In the genomic region with DNA sequence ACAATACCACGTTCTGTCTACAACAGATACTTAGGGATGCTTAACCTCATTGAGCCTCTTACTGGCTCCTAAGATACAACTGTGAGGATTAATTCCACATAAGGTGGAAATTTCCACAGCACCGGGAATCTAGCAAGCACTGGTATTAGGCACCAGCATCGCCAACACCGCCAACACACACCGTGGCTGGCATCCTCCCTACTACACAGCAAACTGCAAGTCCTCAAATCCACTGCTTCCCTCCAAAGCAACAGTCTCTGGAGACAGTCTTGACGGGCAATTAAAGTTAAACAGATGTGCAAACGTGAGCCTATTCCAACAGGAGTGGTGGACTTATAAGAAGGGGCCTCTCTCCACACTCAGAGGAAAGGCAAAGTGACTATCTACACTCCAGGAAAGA, we compare ENCODE assay signal across 33 mouse cellular contexts. TPM values are rescaled to one million over a fixed set of nuclear protein-coding genes. Genes with fewer than 3 reads are reported as not detected.
DNase-seq lines count a peak whose midpoint lies in the region; ATAC-seq and TF ChIP-seq lines count a peak whose summit lies in the region.
"Had no signal": no experiment of that assay in that cellular context is flagged by ENCODE, and none has a peak within 500 bp of the region (broad histone marks: within the 10 kb centered on the region; RNA-seq: fewer than 3 reads in every experiment).

No protein-coding gene starts in this region.

- peaks cover 12% of the 10 kb centered on the region; the same call in 1 of the 2 replicates for H3K4me1 ChIP-seq in embryonic facial prominence, embryonic 14.5 days (ENCODE audit: control insufficient read depth, insufficient read depth, low read length)
- peaks cover 33% of the 10 kb centered on the region for H3K4me1 ChIP-seq in limb, embryonic 14.5 days (ENCODE audit: control insufficient read depth, insufficient read depth, low read length)

- 60% methylated on average over 7 of the region's 7 CpGs for WGBS in embryonic facial prominence, embryonic 14.5 days
- 42% methylated on average over 7 of the region's 7 CpGs for WGBS in limb, embryonic 14.5 days

- no peak overlapping the region for H3K4me2 ChIP-seq in embryonic facial prominence, embryonic 14.5 days (ENCODE audit: low read depth, low read length)
- H3K4me2 ChIP-seq in limb, embryonic 14.5 days (replicated peaks; ENCODE audit: low read depth, low read length, severe bottlenecking) = no peak overlapping the region
- H3K4me2 ChIP-seq: hindbrain, embryonic 12.5 days; lung, embryonic 14.5 days; neural tube, embryonic 15.5 days had no signal

- no peak for ATAC-seq in embryonic facial prominence, embryonic 14.5 days (ENCODE audit: low read depth)
- ATAC-seq in limb, embryonic 14.5 days (ENCODE audit: low FRiP score, low read depth) = no peak
- ATAC-seq: forebrain, embryonic 16.5 days; intestine, postnatal 0 days had no signal

- TF ChIP-seq POLR2A in limb, embryonic 14.5 days (IDR thresholded peaks at IDR 0.05; ENCODE audit: borderline replicate concordance, extremely low read depth, insufficient read depth, insufficient read length) = no peak

- TF ChIP-seq CTCF in gastrocnemius, adult 2 months (IDR thresholded peaks at IDR 0.05) = no peak

- no peak for DNase-seq in gastrocnemius, adult 2 months
- DNase-seq in gastrocnemius, postnatal 10 days = no peak
- peak; percentile 60 for DNase-seq in NIH3T3 (ENCODE audit: low read depth)
- DNase-seq in embryonic facial prominence, embryonic 14.5 days (ENCODE audit: low spot score) = no peak
- peak; percentile 38 for DNase-seq in limb, embryonic 14.5 days (ENCODE audit: low spot score)
- DNase-seq in spleen, postnatal 4 days (ENCODE audit: low spot score in 2 of 2) = no peak
- DNase-seq in adrenal gland, adult 8-10 months = no peak
- no peak for DNase-seq in heart, postnatal 36 days
- DNase-seq: adrenal gland, postnatal 25 days; cerebellum, adult 18-20 months; cerebellum, postnatal 10 days; gastrocnemius, postnatal 36 days; heart, adult 18-20 months; heart, postnatal 14 days; kidney, adult 9 months; kidney, postnatal 25 days; layer of hippocampus, postnatal 36 days; liver; lung, embryonic 14.5 days; lung, postnatal 14 days; midbrain, embryonic 14.5 days; spleen, adult 18-20 months; thymus, adult 18-20 months; thymus, postnatal 25 days had no signal

- H3K9me3 ChIP-seq in embryonic facial prominence, embryonic 14.5 days (ENCODE audit: control insufficient read depth, low read length) = no peaks in the 10 kb centered on the region
- H3K9me3 ChIP-seq in limb, embryonic 14.5 days (ENCODE audit: control insufficient read depth, low read length) = no peaks in the 10 kb centered on the region
- H3K9me3 ChIP-seq: G1E; hindbrain, embryonic 12.5 days; neural tube, embryonic 15.5 days had no signal

- no peak overlapping the region for H3K4me3 ChIP-seq in gastrocnemius, adult 2 months
- H3K4me3 ChIP-seq in embryonic facial prominence, embryonic 14.5 days (ENCODE audit: low read depth, low read length) = no peak overlapping the region
- no peak overlapping the region for H3K4me3 ChIP-seq in limb, embryonic 14.5 days (replicated peaks; ENCODE audit: low read length)
- H3K4me3 ChIP-seq: hindbrain, embryonic 12.5 days; neural tube, embryonic 15.5 days had no signal

- no peak overlapping the region for H3K9ac ChIP-seq in embryonic facial prominence, embryonic 14.5 days (ENCODE audit: low read depth, low read length)
- H3K9ac ChIP-seq in limb, embryonic 14.5 days (ENCODE audit: low read depth, low read length, severe bottlenecking) = peak overlapping the region; percentile 3; the same call in 1 of the 2 replicates
- H3K9ac ChIP-seq: hindbrain, embryonic 12.5 days; liver, embryonic 14.5 days; lung, embryonic 14.5 days; neural tube, embryonic 15.5 days had no signal

- H3K36me3 ChIP-seq in embryonic facial prominence, embryonic 14.5 days (ENCODE audit: control insufficient read depth, insufficient read depth, low read length) = peaks cover 14% of the 10 kb centered on the region
- peaks cover 14% of the 10 kb centered on the region for H3K36me3 ChIP-seq in limb, embryonic 14.5 days (ENCODE audit: control insufficient read depth, insufficient read depth, low read length)

- H3K27ac ChIP-seq in gastrocnemius, adult 2 months = 0 out of 2 replicates have a peak overlapping the region, but pooled peaks have one; percentile 3
- 0 out of 2 replicates have a peak overlapping the region, but pooled peaks have one; percentile 8 for H3K27ac ChIP-seq in embryonic facial prominence, embryonic 14.5 days (replicated peaks; ENCODE audit: low read depth, low read length)
- H3K27ac ChIP-seq in limb, embryonic 14.5 days (replicated peaks; ENCODE audit: low read depth, low read length) = peak overlapping the region; percentile 61
- H3K27ac ChIP-seq: hindbrain, embryonic 12.5 days; hindbrain, postnatal 0 days; liver, embryonic 14.5 days; neural tube, embryonic 15.5 days; stomach, postnatal 0 days had no signal

- no peaks in the 10 kb centered on the region for H3K27me3 ChIP-seq in embryonic facial prominence, embryonic 14.5 days (replicated peaks; ENCODE audit: control insufficient read depth, insufficient read depth, low read length)
- H3K27me3 ChIP-seq in limb, embryonic 14.5 days (ENCODE audit: control insufficient read depth, insufficient read depth, low read length) = no peaks in the 10 kb centered on the region

- intact Hi-C loops in gastrocnemius, adult 2 months (cut with DNase I) = no loop called here
- intact Hi-C loops in heart, postnatal 36 days (cut with DNase I) = no loop called here

RNA-seq across cellular contexts. Expression of gene Iscu, which starts 8.7 kb away (rescaled TPM):
- 100 to 1,000 TPM; 142 to 160 TPM for total RNA-seq in gastrocnemius, adult 2 months (2021)
- 10 to 100 TPM; 76.8 to 89.1 TPM for total RNA-seq in gastrocnemius, postnatal 10 days (2021)
- polyA plus RNA-seq in embryonic facial prominence, embryonic 14.5 days (2014; fragmentation: Nextera tagmentation; extraction: Ambion mirVana) = 103 and 107 TPM in 2 replicates
- 80.8 and 85.4 TPM in 2 replicates for polyA plus RNA-seq in limb, embryonic 14.5 days (2012; rRNA removed)
- 102 and 106 TPM in 2 replicates for polyA plus RNA-seq in limb, embryonic 14.5 days (2014; fragmentation: Nextera tagmentation; extraction: Ambion mirVana)
- total RNA-seq in adrenal gland, adult 8-10 months (2022) = 1,000 to 10,000 TPM in 2 of 4 experiments, 100 to 1,000 TPM in 2; 572 to 1,204 (median 919) TPM
- 100 to 1,000 TPM; 164 to 172 TPM for total RNA-seq in heart, postnatal 36 days (2021)

RNA-seq across cellular contexts. Expression of gene Sart3, which starts 8.9 kb away (rescaled TPM):
- total RNA-seq in gastrocnemius, adult 2 months (2021) = 1 to 10 TPM; 8.0 to 9.2 TPM
- total RNA-seq in gastrocnemius, postnatal 10 days (2021) = 10 to 100 TPM in 1 of 2 experiments, 1 to 10 TPM in 1; 9.5 to 10.2 TPM
- polyA plus RNA-seq in embryonic facial prominence, embryonic 14.5 days (2014; fragmentation: Nextera tagmentation; extraction: Ambion mirVana) = 37.2 and 39.3 TPM in 2 replicates
- polyA plus RNA-seq in limb, embryonic 14.5 days (2012; rRNA removed) = 56.8 and 57.3 TPM in 2 replicates
- polyA plus RNA-seq in limb, embryonic 14.5 days (2014; fragmentation: Nextera tagmentation; extraction: Ambion mirVana) = 41.7 and 45.8 TPM in 2 replicates
- total RNA-seq in adrenal gland, adult 8-10 months (2022) = 10 to 100 TPM; 29.5 to 47.4 (median 40.1) TPM
- total RNA-seq in heart, postnatal 36 days (2021) = 10 to 100 TPM; 12.4 to 16.6 TPM

RNA-seq across cellular contexts. Expression of gene Tmem119, which starts 19.1 kb away (rescaled TPM):
- 1 to 10 TPM in 1 of 2 experiments, under 1 TPM in 1; 0.46 to 2.4 TPM for total RNA-seq in gastrocnemius, adult 2 months (2021)
- 10 to 100 TPM; 13.0 to 23.1 TPM for total RNA-seq in gastrocnemius, postnatal 10 days (2021)
- 94.4 and 109 TPM in 2 replicates for polyA plus RNA-seq in embryonic facial prominence, embryonic 14.5 days (2014; fragmentation: Nextera tagmentation; extraction: Ambion mirVana)
- polyA plus RNA-seq in limb, embryonic 14.5 days (2012; rRNA removed) = 86.0 and 118 TPM in 2 replicates
- polyA plus RNA-seq in limb, embryonic 14.5 days (2014; fragmentation: Nextera tagmentation; extraction: Ambion mirVana) = 107 and 117 TPM in 2 replicates
- 10 to 100 TPM in 2 of 4 experiments, 1 to 10 TPM in 2; 9.1 to 14.2 (median 11.2) TPM for total RNA-seq in adrenal gland, adult 8-10 months (2022)
- 1 to 10 TPM; 5.6 to 5.9 TPM for total RNA-seq in heart, postnatal 36 days (2021)
- total RNA-seq: monocyte, adult 5-6 weeks had no signal

RNA-seq across cellular contexts. Expression of gene Ficd, which starts 45.7 kb away (rescaled TPM):
- 1 to 10 TPM; 7.1 to 7.8 TPM for total RNA-seq in gastrocnemius, adult 2 months (2021)
- 1 to 10 TPM; 4.8 to 4.9 TPM for total RNA-seq in gastrocnemius, postnatal 10 days (2021)
- polyA plus RNA-seq in embryonic facial prominence, embryonic 14.5 days (2014; fragmentation: Nextera tagmentation; extraction: Ambion mirVana) = 5.4 and 6.4 TPM in 2 replicates
- 6.3 and 6.5 TPM in 2 replicates for polyA plus RNA-seq in limb, embryonic 14.5 days (2012; rRNA removed)
- 5.6 and 6.5 TPM in 2 replicates for polyA plus RNA-seq in limb, embryonic 14.5 days (2014; fragmentation: Nextera tagmentation; extraction: Ambion mirVana)
- total RNA-seq in adrenal gland, adult 8-10 months (2022) = 10 to 100 TPM; 15.7 to 25.8 (median 17.6) TPM
- 1 to 10 TPM; 7.2 to 8.1 TPM for total RNA-seq in heart, postnatal 36 days (2021)

RNA-seq across cellular contexts. Expression of gene Selplg, which starts 51.2 kb away (rescaled TPM):
- total RNA-seq in gastrocnemius, adult 2 months (2021) = 1 to 10 TPM in 1 of 2 experiments, under 1 TPM in 1; 0.89 to 1.3 TPM
- total RNA-seq in gastrocnemius, postnatal 10 days (2021) = 1 to 10 TPM; 1.8 to 3.3 TPM
- 4.9 and 5.2 TPM in 2 replicates for polyA plus RNA-seq in embryonic facial prominence, embryonic 14.5 days (2014; fragmentation: Nextera tagmentation; extraction: Ambion mirVana)
- polyA plus RNA-seq in limb, embryonic 14.5 days (2012; rRNA removed) = 4.0 and 4.6 TPM in 2 replicates
- 4.9 and 5.4 TPM in 2 replicates for polyA plus RNA-seq in limb, embryonic 14.5 days (2014; fragmentation: Nextera tagmentation; extraction: Ambion mirVana)
- 1 to 10 TPM; 4.4 to 8.6 (median 5.9) TPM for total RNA-seq in adrenal gland, adult 8-10 months (2022)
- total RNA-seq in heart, postnatal 36 days (2021) = 1 to 10 TPM; 3.1 to 4.6 TPM

Comparison
In these comparisons a context has a peak if more than half of its experiments do, and no peak if none do; other contexts are left out.
1. DNase-seq: peak in NIH3T3 (single experiment) and limb, embryonic 14.5 days (single experiment); none in gastrocnemius, adult 2 months (single experiment), gastrocnemius, postnatal 10 days (single experiment), embryonic facial prominence, embryonic 14.5 days (single experiment), spleen, postnatal 4 days (0 of 2), adrenal gland, adult 8-10 months (single experiment) and heart, postnatal 36 days (0 of 2).
2. H3K27ac ChIP-seq: peak in every context shown above with its lines; median percentile 61 in limb, embryonic 14.5 days; 8 in embryonic facial prominence, embryonic 14.5 days; 3 in gastrocnemius, adult 2 months.